Mouse (Mus musculus) forebrain, embryonic 10.5 days (tissue): ENCODE results near the gene Sp100. TPM values are rescaled to one million over a fixed set of nuclear protein-coding genes. Genes with fewer than 3 reads are reported as not detected.
"Not testable (repeated sequence)": the region's sequence is repeated elsewhere in the genome, so short reads cannot be mapped to it uniquely, and the experiment has no call there.

Source experiments
- DNase-seq: peaks from one replicate; pipeline ENCODE4 v3.0.0-alpha.2; 2017; ENCODE audit warnings: low spot score; ENCODE audit errors: extremely low spot score
- H3K27ac ChIP-seq: fragments of 300-500 bp; sonication (generic); 2 replicates; pipeline ENCODE4 v1.5.1; 2016; ENCODE audit warnings: mild to moderate bottlenecking
- H3K27me3 ChIP-seq: fragments of 300-500 bp; sonication (generic); 2 replicates; pipeline ENCODE4 v1.6.1; 2016; ENCODE audit warnings: mild to moderate bottlenecking; ENCODE audit not compliant: poor library complexity, severe bottlenecking
- H3K36me3 ChIP-seq: fragments of 300-500 bp; sonication (generic); replicated peaks from 2 replicates; pipeline ENCODE4 v1.6.1; 2016; ENCODE audit warnings: mild to moderate bottlenecking, moderate library complexity
- H3K4me1 ChIP-seq: fragments of 300-500 bp; sonication (generic); 2 replicates; pipeline ENCODE4 v1.6.1; 2016
- H3K4me3 ChIP-seq: fragments of 300-500 bp; sonication (generic); 2 replicates; pipeline ENCODE4 v1.5.1; 2016; ENCODE audit warnings: mild to moderate bottlenecking, moderate library complexity
- H3K9me3 ChIP-seq: fragments of 300-500 bp; sonication (generic); 2 replicates; pipeline ENCODE4 v1.6.1; 2016; ENCODE audit warnings: mild to moderate bottlenecking, moderate library complexity
- WGBS: fragments of 180-500 bp; shearing (Covaris S2); methylation state at CpG from one replicate; pipeline ENCODE4 v1.1.7; 2016; 5-methylcytosine and 5-hydroxymethylcytosine counted together
- polyA plus RNA-seq: library from polyadenylated mRNA; unstranded; fragments of >200 nt; fragmentation: Nextera tagmentation; extraction: Ambion mirVana; gene quantifications from 2 replicates; pipeline ENCODE4 v1.2.1, GENCODE M21; 2016

Gene Sp100
- 0.24 and 0.44 TPM in 2 replicates for polyA plus RNA-seq

GRCm38 (mm10) chr1:85649881-85650280 lies at the start of gene Sp100:
Gene Sp100, plus strand, starts transcription at chr1:85649988.
- H3K27ac ChIP-seq, H3K9me3 ChIP-seq, H3K36me3 ChIP-seq, H3K4me1 ChIP-seq, H3K27me3 ChIP-seq, H3K4me3 ChIP-seq, DNase-seq: not testable (repeated sequence)
- 81% methylated on average over 6 of the region's 6 CpGs for WGBS

GRCm38 (mm10) chr1:85600078-85600477 lies 49.7 kb upstream of the Sp100 start, which contains the start of gene Sp140:
Gene Sp140, plus strand, starts transcription at chr1:85600378.
- DNase-seq, H3K4me3 ChIP-seq, H3K9me3 ChIP-seq, H3K27me3 ChIP-seq, H3K27ac ChIP-seq, H3K4me1 ChIP-seq, H3K36me3 ChIP-seq: not testable (repeated sequence)
- WGBS, result 78% methylated on average over 1 of the region's 5 CpGs

- H3K4me1 ChIP-seq, H3K27ac ChIP-seq, DNase-seq, H3K9me3 ChIP-seq, H3K27me3 ChIP-seq, H3K4me3 ChIP-seq, H3K36me3 ChIP-seq: not testable (repeated sequence)
- WGBS, result 64% methylated on average over 4 of the region's 4 CpGs
These were observed 49.0 kb upstream of the Sp100 start for GRCm38 (mm10) chr1:85600794-85601193.

- not testable (repeated sequence) for H3K27me3 ChIP-seq
These were observed 45.4 kb upstream of the Sp100 start for GRCm38 (mm10) chr1:85604341-85604740.

GRCm38 (mm10) chr1:85608361-85608760 lies 41.4 kb upstream of the Sp100 start:
- not testable (repeated sequence) for H3K9me3 ChIP-seq, H3K36me3 ChIP-seq, H3K27ac ChIP-seq, H3K4me3 ChIP-seq, H3K27me3 ChIP-seq, H3K4me1 ChIP-seq, DNase-seq
- 86% methylated on average over 3 of the region's 4 CpGs for WGBS

More at GRCm38 (mm10) chr1:85604341-85604740, 45.4 kb upstream of the Sp100 start:
- not testable (repeated sequence) for DNase-seq, H3K36me3 ChIP-seq, H3K4me3 ChIP-seq, H3K27ac ChIP-seq, H3K4me1 ChIP-seq, H3K9me3 ChIP-seq
- 80% methylated on average over 1 of the region's 1 CpGs for WGBS

GRCm38 (mm10) chr1:85610581-85610980 lies 39.2 kb upstream of the Sp100 start:
- H3K36me3 ChIP-seq, H3K27me3 ChIP-seq, H3K4me3 ChIP-seq, DNase-seq, H3K27ac ChIP-seq, H3K4me1 ChIP-seq, H3K9me3 ChIP-seq: not testable (repeated sequence)
- no CpG with 5 or more reads among the region's 4 CpGs for WGBS

- H3K9me3 ChIP-seq, result peaks cover 14% of the 10 kb centered on the region; the same call in 1 of the 2 replicates
- H3K36me3 ChIP-seq, DNase-seq, H3K27ac ChIP-seq, H3K27me3 ChIP-seq, H3K4me3 ChIP-seq, H3K4me1 ChIP-seq: not testable (repeated sequence)
- 93% methylated on average over 3 of the region's 3 CpGs for WGBS
These were observed 34.7 kb upstream of the Sp100 start for GRCm38 (mm10) chr1:85615096-85615495.

- H3K27me3 ChIP-seq, H3K36me3 ChIP-seq, H3K4me1 ChIP-seq, H3K27ac ChIP-seq, DNase-seq, H3K4me3 ChIP-seq: not testable (repeated sequence)
- 81% methylated on average over 3 of the region's 3 CpGs for WGBS
- peaks cover 12% of the 10 kb centered on the region; the same call in 1 of the 2 replicates for H3K9me3 ChIP-seq
These were observed 34.0 kb upstream of the Sp100 start for GRCm38 (mm10) chr1:85615819-85616218.

- WGBS, result 67% methylated on average over 4 of the region's 5 CpGs
These were observed 32.6 kb upstream of the Sp100 start for GRCm38 (mm10) chr1:85617161-85617560.

GRCm38 (mm10) chr1:85618689-85619088 lies 31.1 kb upstream of the Sp100 start:
- H3K4me3 ChIP-seq, H3K36me3 ChIP-seq, H3K4me1 ChIP-seq, H3K27me3 ChIP-seq, DNase-seq, H3K27ac ChIP-seq: not testable (repeated sequence)
- WGBS, result 67% methylated on average over 1 of the region's 1 CpGs
- peaks cover 12% of the 10 kb centered on the region; the same call in 1 of the 2 replicates for H3K9me3 ChIP-seq

More at GRCm38 (mm10) chr1:85617161-85617560, 32.6 kb upstream of the Sp100 start:
- not testable (repeated sequence) for H3K27me3 ChIP-seq, DNase-seq, H3K27ac ChIP-seq, H3K4me1 ChIP-seq, H3K36me3 ChIP-seq, H3K4me3 ChIP-seq
- peaks cover 12% of the 10 kb centered on the region; the same call in 1 of the 2 replicates for H3K9me3 ChIP-seq

DNA sequence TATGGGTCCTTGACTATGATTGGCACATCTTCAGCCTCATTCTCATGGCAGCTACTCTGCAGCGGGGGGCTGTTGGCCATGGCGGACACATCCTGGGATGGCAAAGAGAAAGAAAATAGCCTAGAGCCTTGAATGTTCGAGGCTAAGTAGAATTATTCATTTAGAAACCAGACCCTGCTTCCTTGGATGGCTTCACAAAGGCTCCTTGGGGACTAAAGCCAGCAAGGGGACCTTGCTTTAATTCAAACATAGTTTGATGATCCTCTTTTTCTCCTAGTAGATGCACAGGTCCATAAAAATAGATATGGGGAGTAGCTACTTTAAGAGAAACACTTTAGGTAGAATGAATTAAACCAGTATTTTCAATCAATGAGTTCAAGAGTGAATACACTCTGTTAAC lies 12.9 kb upstream of the Sp100 start:
- WGBS, result 64% methylated on average over 3 of the region's 3 CpGs
- not testable (repeated sequence) for H3K27me3 ChIP-seq, H3K36me3 ChIP-seq, H3K27ac ChIP-seq, H3K4me3 ChIP-seq, H3K4me1 ChIP-seq, DNase-seq
- H3K9me3 ChIP-seq, result peaks cover 14% of the 10 kb centered on the region; the same call in 1 of the 2 replicates

- WGBS, result 85% methylated on average over 4 of the region's 4 CpGs
- not testable (repeated sequence) for H3K36me3 ChIP-seq, H3K4me3 ChIP-seq, H3K4me1 ChIP-seq, H3K27me3 ChIP-seq, H3K27ac ChIP-seq, DNase-seq
- H3K9me3 ChIP-seq, result peaks cover 14% of the 10 kb centered on the region; the same call in 1 of the 2 replicates
These were observed 11.6 kb upstream of the Sp100 start for GRCm38 (mm10) chr1:85638144-85638543.

- 86% methylated on average over 4 of the region's 5 CpGs for WGBS
- H3K27me3 ChIP-seq, H3K27ac ChIP-seq, H3K36me3 ChIP-seq, DNase-seq, H3K4me1 ChIP-seq, H3K9me3 ChIP-seq, H3K4me3 ChIP-seq: not testable (repeated sequence)
These were observed 736 bp downstream of the Sp100 start for GRCm38 (mm10) chr1:85650524-85650923.

- DNase-seq, H3K27ac ChIP-seq, H3K27me3 ChIP-seq, H3K4me1 ChIP-seq, H3K36me3 ChIP-seq, H3K4me3 ChIP-seq, H3K9me3 ChIP-seq: not testable (repeated sequence)
- WGBS, result 89% methylated on average over 13 of the region's 13 CpGs
These were observed 2.0 kb downstream of the Sp100 start for GRCm38 (mm10) chr1:85651770-85652275.
